Comparison of ENCODE assay signal across 8 mouse cellular contexts in the genomic region with DNA sequence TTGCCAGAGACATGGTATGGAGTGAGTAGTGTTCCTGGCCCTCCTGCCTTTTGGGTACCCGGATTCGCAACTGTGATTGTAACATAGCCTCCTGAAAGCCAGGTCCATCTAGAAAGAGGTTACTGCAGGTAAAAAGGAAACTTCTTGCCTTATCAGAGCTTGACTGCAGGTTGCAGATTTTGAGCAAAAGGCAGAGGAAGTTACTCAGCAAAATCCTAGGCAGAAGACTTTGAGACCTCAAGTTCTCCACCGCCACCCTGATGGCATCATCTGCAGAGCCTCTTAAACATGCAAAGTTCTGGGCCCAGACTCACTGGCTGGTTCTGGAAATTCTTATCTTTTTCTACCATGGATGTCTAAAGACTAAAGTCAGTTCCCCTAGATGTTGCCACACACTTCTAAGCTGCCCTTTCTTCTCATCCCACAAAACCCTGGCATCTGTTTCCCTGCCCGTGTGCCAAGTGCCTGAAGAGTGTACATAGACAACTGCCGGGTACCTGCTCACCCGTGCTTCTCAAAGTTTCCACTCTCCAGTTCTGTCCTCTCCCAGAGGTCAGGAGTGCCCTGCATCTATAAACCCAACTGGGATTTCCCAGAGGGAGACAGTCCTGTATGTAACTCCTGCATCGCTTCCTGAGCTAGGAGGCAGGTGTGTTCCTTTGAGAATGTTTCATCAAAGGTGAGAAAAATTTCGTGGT. TPM values are rescaled to one million over a fixed set of nuclear protein-coding genes. Genes with fewer than 3 reads are reported as not detected.
DNase-seq lines count a peak whose midpoint lies in the region; ATAC-seq lines count a peak whose summit lies in the region.

No protein-coding gene starts in this region.

- H3K9me3 ChIP-seq in forebrain, embryonic 15.5 days, result no peaks in the 10 kb centered on the region
- no peaks in the 10 kb centered on the region for H3K9me3 ChIP-seq in megakaryocyte, embryonic 14.5 days

- peak overlapping the region; percentile 95 for H3K4me3 ChIP-seq in forebrain, embryonic 15.5 days
- peak overlapping the region; percentile 93 for H3K4me3 ChIP-seq in megakaryocyte, embryonic 14.5 days (replicated peaks)

- peaks cover 31% of the 10 kb centered on the region for H3K4me1 ChIP-seq in forebrain, embryonic 15.5 days
- H3K4me1 ChIP-seq in megakaryocyte, embryonic 14.5 days, result peaks cover 25% of the 10 kb centered on the region

- H3K27ac ChIP-seq in forebrain, embryonic 15.5 days (replicated peaks), result peak overlapping the region; percentile 94

- WGBS in forebrain, embryonic 15.5 days, result 69% methylated on average over 8 of the region's 8 CpGs

- H3K27me3 ChIP-seq in forebrain, embryonic 15.5 days, result no peaks in the 10 kb centered on the region
- peaks cover 71% of the 10 kb centered on the region for H3K27me3 ChIP-seq in megakaryocyte, embryonic 14.5 days (replicated peaks)

- H3K4me2 ChIP-seq in forebrain, embryonic 15.5 days (replicated peaks), result peak overlapping the region; percentile 66

- no peaks in the 10 kb centered on the region for H3K36me3 ChIP-seq in forebrain, embryonic 15.5 days
- no peaks in the 10 kb centered on the region for H3K36me3 ChIP-seq in megakaryocyte, embryonic 14.5 days (replicated peaks; ENCODE audit: low read length)

- H3K9ac ChIP-seq in forebrain, embryonic 15.5 days (replicated peaks), result peak overlapping the region; percentile 89; the same call in 1 of the 2 replicates

- peak; percentile 55 for DNase-seq in cerebellum, adult 9-11 months
- no peak for DNase-seq in cerebellum, postnatal 36 days
- peak; percentile 89 for DNase-seq in 416B (ENCODE audit: low read depth)
- no peak for DNase-seq in embryo, embryonic 9.5 days (ENCODE audit: extremely low spot score)
- no peak for DNase-seq in spleen, postnatal 14 days (ENCODE audit: low spot score in 2 of 2)

- no peak for ATAC-seq in forebrain, embryonic 15.5 days (replicated peaks)
- no peak for ATAC-seq in erythroblast, adult 5-6 weeks (replicated peaks; ENCODE audit: low FRiP score, poor library complexity, severe bottlenecking)

RNA-seq across cellular contexts. Expression of a gene that starts 1.0 kb away (rescaled TPM):
- polyA plus RNA-seq in forebrain, embryonic 15.5 days (2015; fragmentation: Nextera tagmentation; extraction: Ambion mirVana), result 89.1 and 104 TPM in 2 replicates
- 3.4 TPM in 1 of 2 replicates, not detected in the other for polyA plus RNA-seq in megakaryocyte, embryonic 14.5 days (2012; ENCODE audit: insufficient read depth, low replicate concordance)
- 1.5 and 4.8 TPM in 2 replicates for total RNA-seq in erythroblast, adult 5-6 weeks (2015; ENCODE audit: low replicate concordance)
- total RNA-seq in erythroblast, adult 5-6 weeks (2017; ENCODE audit: low replicate concordance), result 3.9 and 8.3 TPM in 2 replicates

Comparison
In these comparisons a context has a peak if more than half of its experiments do, and no peak if none do; other contexts are left out.
1. DNase-seq: peak in cerebellum, adult 9-11 months (single experiment) and 416B (single experiment); none in cerebellum, postnatal 36 days (0 of 2), embryo, embryonic 9.5 days (single experiment) and spleen, postnatal 14 days (0 of 2).
2. RNA of a gene that starts 1.0 kb away (polyA plus RNA-seq): 89.1 to 104 TPM in forebrain, embryonic 15.5 days; 3.4 TPM in megakaryocyte, embryonic 14.5 days; every median in the first group is over 10 times any median in the second.